Comparison of ENCODE assay signal across 22 mouse cellular contexts in genomic region chr7:81623767-81624166, GRCm38 (mm10). TPM values are rescaled to one million over a fixed set of nuclear protein-coding genes. Genes with fewer than 3 reads are reported as not detected.
"Had no signal": no experiment of that assay in that cellular context is flagged by ENCODE, and none has a peak within 500 bp of the region (broad histone marks: within the 10 kb centered on the region; RNA-seq: fewer than 3 reads in every experiment).

No protein-coding gene starts in this region.

- DNase-seq: kidney, adult 18-20 months; kidney, adult 9 months; kidney, postnatal 14 days; kidney, postnatal 4 days; left cerebral cortex, postnatal 4 days; liver, embryonic 13.5 days; lung, adult 2 months; lung, postnatal 14 days; lung, postnatal 4 days; midbrain, embryonic 14.5 days; retina, postnatal 1 day; right cerebral cortex, postnatal 25 days; spleen, adult 18-20 months; thymus, adult 18-20 months; thymus, postnatal 36 days had no signal

- H3K9ac ChIP-seq: limb, embryonic 12.5 days; limb, embryonic 15.5 days; liver, embryonic 13.5 days; neural tube, embryonic 12.5 days; stomach, embryonic 15.5 days had no signal

- H3K4me1 ChIP-seq: limb, embryonic 12.5 days; limb, embryonic 15.5 days; liver, embryonic 13.5 days; neural tube, embryonic 12.5 days; stomach, embryonic 15.5 days had no signal

- H3K36me3 ChIP-seq: limb, embryonic 12.5 days; limb, embryonic 15.5 days; liver, embryonic 13.5 days; neural tube, embryonic 12.5 days; stomach, embryonic 15.5 days had no signal

- ATAC-seq: inflammation-experienced regulatory T-cells, adult 6 months had no signal

- H3K27ac ChIP-seq: limb, embryonic 12.5 days; limb, embryonic 15.5 days; liver, embryonic 13.5 days; neural tube, embryonic 12.5 days; stomach, embryonic 15.5 days had no signal

- H3K27me3 ChIP-seq: limb, embryonic 12.5 days; limb, embryonic 15.5 days; liver, embryonic 13.5 days; neural tube, embryonic 12.5 days; stomach, embryonic 15.5 days had no signal

- H3K4me2 ChIP-seq: limb, embryonic 12.5 days; limb, embryonic 15.5 days; liver, embryonic 13.5 days; midbrain, embryonic 11.5 days; neural tube, embryonic 12.5 days; stomach, embryonic 15.5 days had no signal

- H3K9me3 ChIP-seq: limb, embryonic 15.5 days; liver, embryonic 13.5 days; neural tube, embryonic 12.5 days; stomach, embryonic 15.5 days had no signal

- H3K4me3 ChIP-seq: limb, embryonic 12.5 days; limb, embryonic 15.5 days; liver, embryonic 13.5 days; neural tube, embryonic 12.5 days; stomach, embryonic 15.5 days had no signal

RNA-seq across cellular contexts. Expression of gene Fsd2, which starts 57.0 kb away (rescaled TPM):
- total RNA-seq: megakaryocyte-erythroid progenitor cell, adult 5-6 weeks had no signal
